Mouse (Mus musculus) liver, postnatal 0 days (tissue): ENCODE data around the gene Fam20b.

ENCODE experiments used
- CTCF ChIP-seq: sonication (generic); IDR thresholded peaks from 2 replicates; pipeline ENCODE4 v1.5.1; 2016; ENCODE audit warnings: antibody characterized with exemption, low read depth
- EP300 ChIP-seq: IDR thresholded peaks from 2 replicates; pipeline ENCODE4 v1.6.1; 2016; ENCODE audit warnings: antibody characterized with exemption, low read depth, mild to moderate bottlenecking

- TF ChIP-seq EP300 = no peak
- TF ChIP-seq CTCF = no peak
Observed at GRCm38 (mm10) chr1:156641808-156642207, 77.1 kb downstream of the Fam20b start.
